Mouse (Mus musculus) kidney, adult 18-20 months (tissue): ENCODE results near the gene Zbtb11.
"Not testable (repeated sequence)": the region's sequence is repeated elsewhere in the genome, so short reads cannot be mapped to it uniquely, and the experiment has no call there.

ENCODE experiments used
- DNase-seq: peaks from one replicate; pipeline ENCODE4 v3.0.0; 2021

Zbtb11 gene

DNA sequence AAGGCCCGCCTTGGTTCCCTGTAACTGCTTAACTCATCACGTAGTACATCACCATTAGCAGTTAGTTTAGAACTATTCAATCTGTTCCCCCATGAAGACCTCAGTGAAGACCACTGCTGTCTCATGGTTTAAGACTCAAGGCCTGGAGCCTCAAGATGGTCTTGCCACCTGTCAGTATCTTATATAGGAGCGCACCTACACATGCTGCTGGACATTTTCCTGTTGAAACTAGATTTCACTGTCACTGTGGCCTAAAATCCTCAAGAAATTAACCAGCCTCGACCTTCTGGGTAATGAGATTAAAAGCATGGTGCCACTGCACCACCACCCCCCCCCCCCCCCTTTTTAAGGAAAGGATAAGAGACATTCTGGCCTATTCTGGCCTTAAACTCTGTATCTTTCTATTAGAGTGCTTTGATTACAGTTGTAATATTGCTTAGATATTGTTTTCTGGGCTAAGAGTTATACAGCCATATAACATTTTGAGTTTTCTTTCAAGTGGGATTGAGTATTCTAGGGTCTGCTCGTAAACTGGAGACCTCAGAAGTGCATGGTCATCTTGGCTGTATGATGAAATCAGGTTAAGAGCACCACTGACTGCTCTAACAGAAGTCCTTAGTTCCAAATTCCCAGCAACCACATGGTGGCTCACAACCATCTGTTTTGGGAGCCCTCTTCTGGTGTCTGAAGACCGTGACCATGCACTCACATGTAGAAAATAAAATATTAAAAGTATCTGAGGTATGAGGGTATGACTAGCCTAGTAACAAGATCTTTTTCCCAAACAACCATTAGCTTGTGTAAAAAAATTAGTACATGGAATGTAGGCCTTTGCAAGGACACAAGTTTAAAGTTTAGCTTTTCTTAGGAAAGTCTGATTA is 1.7 kb upstream of the Zbtb11 start:
- DNase-seq = no peak

DNA sequence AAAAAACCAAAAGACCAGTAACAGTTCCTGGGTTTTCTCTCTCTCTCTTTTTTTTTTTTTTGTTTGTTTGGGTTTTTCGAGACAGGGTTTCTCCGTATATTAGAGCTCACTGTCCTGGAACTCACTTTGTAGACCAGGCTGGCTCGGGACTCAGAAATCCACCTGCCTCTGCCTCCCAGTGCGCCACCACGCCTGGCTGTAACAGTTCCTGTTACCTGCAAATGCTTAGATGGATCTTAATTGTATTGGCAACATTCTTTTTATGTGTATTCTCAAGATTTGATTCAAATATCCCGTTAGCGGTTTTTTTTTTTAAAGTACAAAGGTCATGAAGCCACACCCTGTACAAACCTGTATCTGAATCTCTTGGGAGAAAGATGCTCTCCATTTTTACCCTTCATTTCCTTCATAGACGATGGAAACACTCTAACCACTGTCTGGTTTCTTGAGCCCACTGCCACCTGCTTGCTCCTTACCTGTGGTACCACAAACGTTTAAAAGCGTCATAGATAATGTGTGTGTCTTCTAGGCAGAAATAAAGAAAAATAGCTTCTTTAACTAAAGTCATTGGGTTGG is 969 bp upstream of the Zbtb11 start:
- DNase-seq = no peak

DNA sequence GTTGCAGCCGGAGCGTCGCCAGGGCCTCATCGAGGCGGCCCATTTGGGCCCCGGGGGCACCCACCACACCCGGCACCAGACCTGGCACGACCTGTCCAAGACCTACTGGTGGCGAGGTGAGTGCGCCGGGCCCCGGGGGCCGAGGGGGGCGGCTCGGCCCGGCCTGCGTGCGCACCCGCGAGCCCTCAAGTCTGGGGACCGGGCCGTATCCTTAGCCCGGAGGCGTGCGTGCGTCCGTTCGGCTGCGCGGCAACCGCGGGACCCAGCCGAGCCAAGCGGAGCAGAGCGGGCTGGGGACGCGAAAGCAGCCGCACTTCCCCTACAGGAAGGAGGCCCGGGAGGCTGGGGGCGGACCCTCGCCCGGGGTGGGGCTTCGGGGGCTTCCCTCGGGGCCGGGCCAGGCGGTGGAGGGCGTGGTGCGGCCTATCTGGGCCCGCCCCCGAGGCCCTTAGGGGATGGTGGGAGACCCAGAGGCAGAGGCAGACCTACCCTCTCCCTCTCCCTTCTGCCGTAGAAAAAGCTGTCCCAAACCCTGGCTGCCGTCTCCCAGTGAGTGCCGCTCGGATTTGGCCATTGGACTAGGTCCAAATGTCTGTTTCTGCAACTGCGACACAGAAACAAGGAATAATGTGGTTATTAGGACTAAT is 696 bp downstream of the Zbtb11 start:
- peak; percentile 92 for DNase-seq

DNA sequence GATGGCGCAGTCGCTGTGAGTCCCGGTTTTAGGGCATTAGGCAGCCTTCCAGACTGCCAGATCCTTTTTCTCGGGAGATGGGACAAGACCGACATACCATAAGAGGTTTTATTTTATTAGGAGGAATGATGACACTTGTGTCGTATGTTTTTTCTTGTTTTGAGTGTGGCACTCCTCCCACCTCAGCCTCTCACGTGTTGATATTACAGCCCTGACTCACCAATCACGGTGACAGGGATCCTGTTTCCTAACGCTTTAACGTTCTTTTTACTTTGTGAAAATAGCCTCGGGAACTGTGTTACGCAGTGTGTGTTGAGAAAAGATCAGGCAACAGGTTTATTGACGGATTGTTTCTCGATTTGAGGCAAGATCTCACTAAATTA is 1.2 kb downstream of the Zbtb11 start:
- DNase-seq = no peak

DNA sequence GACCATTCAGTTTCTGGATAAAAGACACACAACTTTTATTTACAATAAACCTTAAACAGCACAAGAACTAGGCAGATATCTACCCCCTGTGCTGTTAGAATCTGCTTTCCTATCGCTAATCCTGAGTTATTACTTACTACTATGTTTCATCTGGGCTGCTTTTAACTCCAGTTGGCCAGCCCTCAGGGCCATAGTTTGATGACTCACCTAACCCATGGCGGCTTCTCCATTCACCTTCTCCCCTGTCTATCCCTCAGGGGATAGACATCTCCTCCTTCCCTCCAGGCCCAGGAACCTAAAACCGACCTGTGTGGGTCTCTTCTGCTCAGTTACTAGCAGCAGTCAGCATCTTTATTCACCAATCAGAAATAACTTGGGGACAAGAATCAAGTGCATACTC is 12.3 kb downstream of the Zbtb11 start:
- no peak for DNase-seq

DNA sequence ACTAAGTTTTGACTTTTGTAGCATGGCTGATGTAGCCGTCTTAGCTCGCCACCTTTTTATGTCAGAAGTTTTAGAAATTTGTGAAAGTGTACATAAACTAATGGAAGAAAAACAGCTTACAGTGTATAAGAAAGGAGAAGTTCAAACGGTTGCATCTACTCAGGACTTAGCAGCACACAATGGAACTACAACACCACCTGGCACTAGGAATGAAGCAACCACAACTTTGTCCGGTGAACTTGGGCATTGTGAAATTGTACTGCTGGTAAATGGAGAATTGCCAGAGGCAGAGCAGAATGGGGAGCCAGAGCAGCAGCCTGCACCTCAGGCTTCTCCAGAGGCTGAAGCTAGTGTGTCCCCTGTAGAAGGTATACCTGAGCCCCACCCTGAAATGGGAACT is 16.6 kb downstream of the Zbtb11 start:
- DNase-seq = no peak

DNA sequence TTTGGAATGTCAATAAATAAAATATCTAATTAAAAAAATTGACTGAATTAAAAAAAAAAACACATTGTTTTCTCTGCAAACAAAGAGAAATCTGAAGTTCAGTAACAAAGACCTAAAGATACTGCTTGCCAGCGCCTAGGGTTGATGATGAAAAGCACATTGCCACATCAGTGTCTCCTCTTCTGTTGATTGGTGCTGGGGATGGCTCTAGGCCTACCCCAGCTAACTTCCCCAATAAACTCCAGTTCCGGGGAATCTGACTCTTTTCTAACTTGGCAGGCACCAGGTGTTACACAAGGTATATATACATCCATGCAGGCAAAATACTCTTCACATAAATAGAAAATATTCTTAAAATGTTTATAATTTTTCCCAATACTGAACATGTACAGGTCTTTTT is 20.6 kb downstream of the Zbtb11 start:
- no peak for DNase-seq

DNA sequence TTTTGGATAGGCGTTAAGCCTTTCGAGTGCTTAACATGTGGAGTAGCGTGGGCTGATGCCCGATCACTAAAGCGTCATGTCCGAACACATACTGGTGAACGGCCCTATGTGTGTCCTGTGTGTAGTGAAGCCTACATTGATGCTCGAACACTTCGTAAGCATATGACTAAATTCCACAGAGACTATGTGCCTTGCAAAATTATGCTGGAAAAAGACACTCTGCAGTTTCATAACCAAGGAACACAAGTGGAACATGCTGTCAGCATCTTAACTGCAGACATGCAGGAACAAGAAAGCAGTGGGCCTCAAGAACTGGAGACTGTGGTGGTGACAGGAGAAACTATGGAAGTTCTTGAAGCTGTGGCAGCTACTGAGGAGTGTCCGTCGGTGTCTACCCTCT is 33.1 kb downstream of the Zbtb11 start:
- no peak for DNase-seq

DNA sequence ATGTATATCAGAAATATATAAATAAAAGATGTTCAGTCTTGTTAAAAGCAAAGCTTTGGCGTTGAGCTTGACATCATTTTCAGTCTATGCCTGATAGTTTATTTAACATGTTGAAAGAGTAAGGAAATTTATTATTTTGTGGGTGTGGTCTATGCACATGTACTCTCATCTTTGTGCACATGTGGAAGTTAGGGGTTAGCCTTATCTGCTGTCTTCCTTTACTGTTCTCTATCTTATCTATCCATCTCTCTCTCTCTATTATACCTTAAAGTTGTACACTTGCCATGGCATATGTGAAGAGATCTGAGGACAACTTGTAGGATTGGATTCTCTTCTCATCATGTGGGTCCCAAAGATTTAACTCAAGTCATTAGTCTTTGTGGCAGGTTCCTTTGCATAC is 35.2 kb downstream of the Zbtb11 start:
- DNase-seq = no peak

DNA sequence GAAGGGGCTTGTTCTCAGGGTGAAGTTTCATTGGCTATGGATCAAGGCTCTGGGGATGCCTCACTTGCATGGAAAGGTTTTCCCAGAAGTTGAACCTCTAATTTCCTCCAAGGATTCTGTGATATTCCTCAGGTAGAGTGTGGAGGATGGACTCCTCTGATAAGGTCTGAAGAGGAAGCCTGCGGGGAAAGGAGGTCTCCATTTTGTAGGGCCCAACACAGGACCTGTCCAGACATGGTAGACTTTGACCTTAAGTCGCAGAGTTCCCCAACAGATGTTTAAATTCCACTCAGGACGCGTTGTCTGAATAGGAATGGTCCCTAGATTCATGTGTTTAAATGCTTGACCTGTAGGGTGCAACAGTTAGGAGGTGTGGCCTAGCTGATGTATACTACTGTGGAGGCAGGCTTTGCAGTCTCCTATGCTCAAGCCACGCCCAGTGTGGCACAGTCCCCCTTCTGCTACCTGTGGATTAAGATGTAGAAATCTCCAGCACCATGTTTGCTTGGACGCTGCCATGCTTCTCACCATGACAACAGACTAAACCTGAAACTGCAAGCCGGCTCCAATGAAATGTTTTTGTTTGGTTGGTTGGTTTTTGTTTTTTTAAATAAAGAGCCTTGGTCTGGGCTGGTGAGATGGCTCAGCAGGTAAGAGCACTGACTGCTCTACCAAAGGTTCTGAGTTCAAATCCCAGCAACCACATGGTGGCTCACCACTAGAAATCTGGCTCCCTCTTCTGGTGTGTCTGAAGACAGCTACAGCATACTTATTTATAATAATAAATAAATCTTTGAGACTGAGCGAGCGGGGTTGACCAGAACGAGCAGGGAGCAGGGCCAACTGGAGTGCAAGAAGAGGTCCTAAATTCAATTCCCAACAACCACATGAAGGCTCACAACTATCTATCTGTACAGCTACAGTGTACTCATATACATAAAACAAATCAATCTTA is 39.4 kb downstream of the Zbtb11 start:
- no peak for DNase-seq

DNA sequence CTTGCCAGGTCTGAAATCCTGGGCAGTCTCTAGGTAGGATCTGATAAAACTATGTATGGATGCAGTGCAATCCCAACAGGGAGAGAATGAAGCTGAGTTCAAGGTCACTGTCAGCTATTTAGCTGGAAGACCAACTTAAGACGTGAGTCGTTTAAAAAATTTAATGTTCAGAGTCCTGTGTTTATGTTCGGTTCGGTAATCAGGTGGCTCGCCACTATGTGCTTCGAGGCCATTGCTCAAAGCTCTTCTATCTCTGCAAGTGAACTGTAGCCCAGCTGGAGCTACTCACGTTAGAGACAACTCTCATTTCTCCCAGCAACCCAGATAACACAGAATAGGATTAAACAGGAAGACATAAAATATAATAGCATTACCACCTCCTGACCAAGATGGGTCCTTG is 40.4 kb downstream of the Zbtb11 start:
- no peak for DNase-seq

DNA sequence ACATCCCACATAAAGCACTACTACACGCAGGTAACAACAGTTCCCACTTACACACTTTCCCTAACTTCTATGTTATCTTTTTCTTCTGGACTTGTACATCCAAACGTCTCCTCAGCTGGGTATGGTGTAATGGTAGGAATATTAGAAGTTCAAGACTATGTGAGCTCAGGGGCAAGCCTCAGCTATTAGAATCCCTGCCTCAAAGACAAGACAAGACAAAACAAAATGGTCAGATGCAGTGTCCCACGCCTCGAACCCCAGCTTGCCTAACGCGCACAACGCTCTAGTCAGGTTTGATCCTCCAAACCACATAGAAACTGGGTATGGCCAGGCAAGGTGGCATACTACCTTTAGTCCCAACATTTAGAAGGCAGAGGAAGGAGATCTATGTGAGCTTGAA is 46.0 kb downstream of the Zbtb11 start:
- DNase-seq = no peak

DNA sequence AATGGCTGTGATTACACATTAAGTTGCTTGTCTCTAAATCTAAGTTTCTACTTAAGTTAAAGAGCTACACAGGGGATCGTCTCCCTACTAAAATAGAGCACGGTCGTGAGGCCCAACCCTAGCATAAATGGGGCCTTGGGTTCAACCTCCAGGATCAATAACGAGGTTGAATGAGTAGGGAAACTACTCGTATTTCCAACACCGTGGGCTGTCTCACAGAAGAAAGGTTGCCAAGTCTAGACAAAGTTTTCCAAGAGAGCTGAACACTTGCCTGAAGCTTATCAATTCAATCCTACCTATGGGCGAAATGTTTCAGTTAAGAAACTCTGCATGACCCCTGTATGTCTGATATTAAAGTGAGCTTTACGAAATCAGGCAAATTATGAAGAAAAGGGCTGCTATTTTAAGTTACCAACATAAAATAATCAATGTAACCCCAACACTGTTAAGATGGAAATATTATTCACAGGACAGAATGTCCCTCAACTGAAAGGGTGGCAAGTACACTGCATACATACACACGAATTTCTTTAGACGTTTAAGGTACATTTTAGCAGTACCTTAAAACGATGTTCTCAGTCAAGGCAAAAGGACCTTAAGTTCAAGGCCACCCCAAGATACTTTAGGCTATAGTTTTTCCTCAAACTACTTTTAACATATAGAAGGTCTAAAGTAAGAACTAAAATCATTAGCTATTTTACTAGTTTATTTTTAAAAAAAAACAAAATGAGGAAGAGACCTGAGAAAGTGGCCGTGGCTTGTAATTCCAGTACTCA is 54.4 kb downstream of the Zbtb11 start:
- no peak for DNase-seq

DNA sequence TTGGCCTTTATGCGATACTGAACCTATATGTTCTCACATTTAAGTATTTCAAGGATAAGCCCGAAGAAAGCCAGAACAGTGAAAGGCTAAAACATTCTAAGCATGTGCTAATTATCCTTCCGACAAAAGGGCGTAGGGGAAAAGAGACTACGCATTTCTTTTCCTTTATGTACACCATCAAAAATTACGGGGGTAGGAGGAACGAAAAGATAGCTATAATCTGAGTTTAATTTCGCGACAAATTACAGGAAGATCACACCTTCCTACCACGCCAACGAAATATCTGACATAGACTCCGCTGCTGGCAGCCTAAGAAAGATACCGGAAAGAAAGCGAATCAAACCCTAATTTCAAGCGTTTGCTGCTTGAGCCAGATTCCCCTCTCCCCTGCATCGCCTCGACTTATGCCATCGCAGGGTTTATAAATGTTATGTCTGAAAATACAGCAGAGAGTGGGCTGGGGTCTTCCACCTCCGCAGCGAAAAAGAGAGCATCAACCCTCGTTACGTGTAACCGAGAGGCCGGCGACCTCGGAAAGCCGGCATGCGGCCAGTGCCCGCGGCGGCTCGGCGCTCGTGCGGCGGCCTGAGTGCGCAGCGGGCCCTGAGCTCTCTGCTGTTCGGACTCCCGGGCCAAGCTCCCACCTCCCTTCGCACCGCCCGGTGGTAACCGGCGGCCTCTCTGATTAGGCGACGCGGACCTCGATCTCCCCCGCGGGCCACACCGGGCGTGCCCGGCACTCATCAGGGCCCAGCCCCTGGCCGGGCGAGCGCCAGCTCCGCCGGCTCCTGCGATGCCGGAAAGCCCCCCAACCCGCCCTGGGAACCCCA is 55.3 kb downstream of the Zbtb11 start:
- DNase-seq = no peak

DNA sequence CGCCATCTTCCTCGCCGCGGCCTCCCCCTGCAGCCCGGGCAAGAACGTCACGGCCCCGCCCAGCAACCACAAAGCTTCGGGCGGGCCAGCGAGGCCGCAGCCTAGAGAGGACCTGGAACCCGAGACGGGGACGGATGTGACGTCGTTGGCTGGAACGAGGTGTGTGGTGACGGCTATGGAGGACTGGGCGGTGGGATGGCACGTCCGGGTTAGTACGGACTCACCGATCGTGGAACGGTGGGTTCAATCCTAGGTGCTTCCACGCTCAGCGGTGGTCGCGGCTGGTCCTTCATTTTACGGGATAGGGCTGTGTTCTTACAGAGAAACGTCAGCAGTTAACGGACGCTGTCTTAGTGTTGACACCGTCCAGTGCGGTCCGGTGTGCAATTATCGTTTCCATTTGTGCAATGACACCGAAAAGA is 56.0 kb downstream of the Zbtb11 start, which contains the start of gene Pcnp:
Gene Pcnp (minus strand): TSS at position 79 of the 422 bp plus-strand sequence.
- DNase-seq = peak; percentile 97

DNA sequence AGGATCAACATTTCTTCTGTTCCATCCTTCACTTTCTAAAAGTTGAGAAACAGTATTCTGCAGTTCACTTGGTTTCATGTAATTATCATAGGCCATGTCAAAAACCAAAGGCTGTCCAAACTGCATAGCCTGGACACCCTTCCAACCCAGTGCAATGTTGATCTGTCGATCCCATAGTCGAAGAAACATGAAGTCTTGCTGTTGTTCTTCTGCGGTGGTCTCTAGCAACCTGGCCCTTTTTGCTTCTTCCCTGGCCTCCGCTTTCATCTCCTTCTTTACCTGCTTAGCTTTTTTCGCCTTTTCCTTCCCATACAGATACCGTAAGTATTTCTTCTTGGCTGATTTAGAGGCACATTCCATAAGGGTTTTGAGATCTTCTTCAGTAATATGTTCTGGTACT is 60.9 kb downstream of the Zbtb11 start:
- no peak for DNase-seq

DNA sequence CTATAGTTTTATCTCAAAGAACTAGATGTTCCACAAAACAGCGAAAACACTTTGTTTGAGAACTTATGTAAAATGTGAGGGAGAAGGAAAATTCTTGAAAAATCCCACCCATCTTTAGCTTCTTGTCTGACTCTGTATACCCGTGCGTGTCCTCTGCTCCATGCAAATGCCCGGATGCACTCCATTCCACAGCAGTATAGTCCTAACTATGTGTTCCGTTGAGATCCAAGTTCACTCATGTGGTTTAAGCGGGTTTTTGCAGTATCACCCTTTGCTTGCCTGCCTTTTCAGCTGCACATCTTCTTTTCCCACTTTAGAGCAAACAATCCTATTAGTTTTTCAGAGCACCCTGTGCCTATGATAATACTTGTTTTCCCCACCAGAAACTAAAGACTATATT is 62.8 kb downstream of the Zbtb11 start:
- DNase-seq = no peak

DNA sequence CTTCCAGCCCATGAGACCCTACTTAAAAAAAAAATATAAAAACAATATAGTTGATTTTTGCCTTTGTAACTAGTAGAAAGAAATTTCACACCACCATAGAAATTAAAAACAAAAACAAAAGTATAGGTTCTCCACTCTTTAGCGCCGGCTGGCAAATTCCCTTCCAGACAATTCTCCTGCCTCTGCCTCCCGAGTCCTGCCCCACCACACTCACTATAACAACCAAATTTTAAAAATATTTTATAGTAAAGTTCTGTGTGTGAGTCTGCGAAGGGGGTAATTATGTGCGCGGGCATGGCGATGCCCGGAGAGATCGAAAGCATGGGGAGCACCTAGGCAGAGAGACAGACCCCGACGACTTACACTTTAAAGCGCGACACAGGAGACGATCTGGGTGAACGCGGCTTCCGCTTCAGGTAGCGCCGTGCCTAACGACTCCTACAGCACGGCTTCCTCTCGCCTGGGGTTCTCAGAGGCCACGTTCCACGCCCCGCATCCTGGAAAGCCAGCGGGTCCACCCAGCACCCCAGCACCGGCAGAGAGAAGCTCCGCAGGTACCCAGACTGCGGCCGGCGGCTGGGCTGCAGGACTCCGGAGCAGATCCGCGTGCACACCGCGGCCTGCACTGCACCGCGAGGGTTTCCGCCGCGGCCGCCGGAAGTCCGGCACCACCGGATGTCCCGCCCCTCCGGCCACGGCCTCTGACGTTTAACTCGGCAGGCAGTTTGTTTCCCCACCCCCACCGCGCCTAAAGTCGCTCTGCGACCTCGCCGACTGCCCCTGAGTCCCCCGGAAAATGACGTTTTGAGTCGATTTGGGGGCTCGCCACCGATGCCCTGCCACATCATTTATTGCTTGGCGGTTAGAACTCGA is 63.7 kb downstream of the Zbtb11 start, which contains the start of gene Trmt10c:
Gene Trmt10c (minus strand): TSS at position 682 of the 873 bp plus-strand sequence.
- DNase-seq = peak; percentile 94

DNA sequence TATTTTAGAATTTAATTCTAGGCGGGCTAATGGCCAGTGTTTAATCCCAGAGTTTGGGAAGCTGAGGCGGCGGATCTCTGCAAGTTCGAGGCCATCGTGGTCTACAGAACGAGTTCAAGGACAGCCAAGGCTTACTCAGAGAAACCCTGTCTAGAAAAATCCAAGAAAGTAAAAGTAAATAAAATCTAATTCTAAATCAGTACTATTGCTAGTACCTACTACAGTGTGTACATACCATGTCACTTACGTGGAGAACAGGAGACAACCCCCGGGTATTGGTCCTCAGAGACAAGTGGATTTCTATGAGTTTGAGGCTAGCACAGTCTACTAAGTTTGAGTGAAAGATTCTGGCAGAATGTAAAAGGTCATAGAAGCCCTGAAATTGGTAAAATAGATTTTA is 64.4 kb downstream of the Zbtb11 start:
- DNase-seq = no peak

DNA sequence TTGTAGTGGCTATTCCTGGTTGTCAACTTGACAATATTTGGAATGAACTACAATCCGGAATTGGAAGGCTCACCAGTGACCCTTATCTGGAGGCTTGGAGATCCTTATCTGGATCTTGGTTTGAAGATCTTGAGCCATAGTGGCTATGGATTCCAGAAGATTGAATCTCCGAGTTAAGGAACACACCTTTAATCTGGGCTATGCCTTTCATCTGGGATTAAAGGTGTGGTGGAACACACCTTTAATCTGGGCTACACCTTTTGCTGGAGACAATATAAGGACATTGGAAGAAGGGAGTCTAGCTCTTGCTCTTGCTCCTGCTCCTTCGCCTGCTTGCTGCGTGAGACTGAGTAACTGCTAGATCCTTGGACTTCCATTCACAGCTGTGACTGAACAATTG is 74.4 kb downstream of the Zbtb11 start, which contains the start of gene Senp7:
Gene Senp7 (plus strand): TSS at position 301 of the 400 bp plus-strand sequence.
- not testable (repeated sequence) for DNase-seq
